Mouse (Mus musculus) stomach, embryonic 16.5 days (tissue): ENCODE results near the gene Mtr. TPM values are rescaled to one million over a fixed set of nuclear protein-coding genes. Genes with fewer than 3 reads are reported as not detected.

ENCODE experiments used
- ATAC-seq: fragments of 200-750 bp; cut with Nextera tagmentation; 2 replicates; pipeline ENCODE4 v1.8.0; 2017; ENCODE audit warnings: moderate number of reproducible peaks, moderate TSS enrichment; ENCODE audit not compliant: insufficient read depth, low FRiP score
- H3K27ac ChIP-seq: fragments of 300-500 bp; sonication (generic); 2 replicates; pipeline ENCODE4 v1.5.1; 2014; ENCODE audit warnings: low read length
- H3K27me3 ChIP-seq: fragments of 300-500 bp; sonication (generic); 2 replicates; pipeline ENCODE4 v1.6.1; 2014; ENCODE audit warnings: low read length, control low read depth, mixed read lengths; ENCODE audit not compliant: control insufficient read depth, insufficient read depth
- H3K36me3 ChIP-seq: fragments of 300-500 bp; sonication (generic); 2 replicates; pipeline ENCODE4 v1.6.1; 2014; ENCODE audit warnings: low read length; ENCODE audit not compliant: control insufficient read depth, insufficient read depth
- H3K4me1 ChIP-seq: fragments of 300-500 bp; sonication (generic); 2 replicates; pipeline ENCODE4 v1.6.1; 2014; ENCODE audit warnings: low read length, control low read depth, mixed read lengths; ENCODE audit not compliant: control insufficient read depth, insufficient read depth
- H3K4me2 ChIP-seq: fragments of 300-500 bp; sonication (generic); 2 replicates; pipeline ENCODE4 v1.6.1; 2014; ENCODE audit warnings: low read depth, low read length, mixed read lengths
- H3K4me3 ChIP-seq: fragments of 300-500 bp; sonication (generic); replicated peaks from 2 replicates; pipeline ENCODE4 v1.5.1; 2014; ENCODE audit warnings: mild to moderate bottlenecking, low read length
- H3K9ac ChIP-seq: fragments of 300-500 bp; sonication (generic); 2 replicates; pipeline ENCODE4 v1.6.1; 2014; ENCODE audit warnings: low read length
- H3K9me3 ChIP-seq: fragments of 300-500 bp; sonication (generic); replicated peaks from 2 replicates; pipeline ENCODE4 v1.6.1; 2016; ENCODE audit warnings: low read length, control low read depth; ENCODE audit not compliant: control insufficient read depth
- WGBS: fragments of 180-500 bp; shearing (Covaris S2); extraction: QIAGEN DNeasy Blood & Tissue Kit; methylation state at CpG from one replicate; pipeline ENCODE4 v1.1.7; 2014; 5-methylcytosine and 5-hydroxymethylcytosine counted together
- polyA plus RNA-seq: library from polyadenylated mRNA; unstranded; fragments of >200 nt; fragmentation: Nextera tagmentation; extraction: Ambion mirVana; gene quantifications from 2 replicates; pipeline ENCODE4 v1.2.1, GENCODE M21; 2015

Mtr gene
- polyA plus RNA-seq, result 8.1 and 10.7 TPM in 2 replicates

DNA sequence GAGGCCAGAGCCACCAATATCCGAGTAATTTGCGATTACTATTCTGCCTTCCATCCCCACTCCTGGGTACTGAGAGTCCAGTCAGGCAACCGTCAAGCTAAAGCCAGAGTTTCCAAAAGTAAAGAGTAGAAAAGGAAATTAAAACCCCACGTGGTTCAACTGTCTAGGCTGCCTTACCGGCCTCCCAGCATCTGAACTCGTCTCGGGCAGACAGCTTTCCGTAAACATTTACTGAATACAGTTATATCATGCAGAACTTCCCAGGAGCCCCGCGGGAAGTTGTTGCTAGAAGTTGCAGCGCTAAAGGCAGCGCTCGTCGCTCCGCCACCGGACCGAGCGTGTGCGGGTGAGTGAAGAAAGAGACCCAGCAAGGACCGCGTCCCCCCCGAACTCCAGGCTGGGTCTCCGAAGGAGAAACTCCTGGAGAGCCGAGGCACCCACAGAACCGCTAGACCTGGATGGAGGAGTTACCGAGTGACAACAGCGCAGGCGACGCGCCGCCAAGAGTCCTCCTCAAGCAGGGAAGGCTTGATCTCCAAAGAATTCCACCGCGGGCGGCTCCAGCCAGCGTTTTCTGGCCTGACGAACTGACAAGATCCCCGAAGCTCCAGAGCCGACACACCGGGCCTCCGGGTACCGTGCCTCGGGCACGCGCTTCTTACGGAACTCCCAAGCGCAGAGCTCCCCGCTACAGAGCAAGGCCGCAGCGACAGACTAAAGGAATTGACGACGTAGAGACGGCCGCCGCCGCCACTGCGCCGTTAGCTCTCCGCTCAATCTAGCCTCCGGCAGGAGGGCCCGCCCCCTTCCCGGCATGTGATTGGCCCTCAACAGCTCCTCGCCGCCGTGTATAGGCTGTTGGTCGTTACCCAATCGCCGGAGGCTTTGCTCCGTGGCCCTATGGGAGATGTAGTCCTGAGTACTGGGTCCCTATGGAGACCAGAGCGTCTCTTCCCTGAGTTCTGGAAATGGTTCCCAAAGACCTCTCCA, at the start of gene Mtr:
Gene Mtr (minus strand): TSS at position 723 of the 990 bp plus-strand sequence.
- peak within 1 kb of the TSS; percentile 88 for H3K27ac ChIP-seq
- no peaks in the 10 kb centered on the region for H3K36me3 ChIP-seq
- H3K4me3 ChIP-seq, result peak within 1 kb of the TSS; percentile 60
- peaks cover 9% of the 10 kb centered on the region; the same call in 1 of the 2 replicates for H3K4me1 ChIP-seq
- no peaks in the 10 kb centered on the region for H3K27me3 ChIP-seq
- peak within 1 kb of the TSS; percentile 79 for H3K9ac ChIP-seq
- peak; percentile 100 for ATAC-seq
- 0 out of 2 replicates have a peak, but pooled peaks cover 6% of the 10 kb centered on the region for H3K9me3 ChIP-seq
- under 1% methylated on average over 69 of the region's 69 CpGs for WGBS
- peak within 1 kb of the TSS; percentile 80 for H3K4me2 ChIP-seq

DNA sequence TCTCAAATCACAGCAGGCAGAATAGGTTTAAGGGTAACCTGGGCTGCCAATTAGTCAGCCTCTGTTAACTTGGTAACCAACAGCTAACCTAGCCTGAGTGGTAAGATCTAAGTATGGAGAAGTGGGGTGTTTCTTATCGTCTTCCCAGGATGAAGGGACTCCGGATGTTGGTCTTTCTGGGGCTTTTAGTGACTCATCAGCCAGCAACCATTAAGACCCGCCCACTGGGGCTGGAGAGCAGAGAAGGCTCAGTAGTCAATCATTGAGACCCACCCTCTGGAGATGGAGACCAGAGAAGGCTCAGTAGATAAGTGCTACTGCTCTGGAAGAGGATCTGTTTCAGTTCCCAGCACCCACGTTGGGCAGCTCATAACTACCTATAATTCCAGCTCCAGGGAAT, 49.4 kb upstream of the Mtr start:
- no peak for ATAC-seq
- WGBS, result 54% methylated on average over 4 of the region's 4 CpGs
- H3K4me3 ChIP-seq, result no peak overlapping the region
- 0 out of 2 replicates have a peak, but pooled peaks cover 3% of the 10 kb centered on the region for H3K4me1 ChIP-seq
- no peaks in the 10 kb centered on the region for H3K36me3 ChIP-seq
- no peak overlapping the region for H3K9ac ChIP-seq
- H3K4me2 ChIP-seq, result no peak overlapping the region
- H3K9me3 ChIP-seq, result no peaks in the 10 kb centered on the region
- H3K27me3 ChIP-seq, result no peaks in the 10 kb centered on the region
- no peak overlapping the region for H3K27ac ChIP-seq

DNA sequence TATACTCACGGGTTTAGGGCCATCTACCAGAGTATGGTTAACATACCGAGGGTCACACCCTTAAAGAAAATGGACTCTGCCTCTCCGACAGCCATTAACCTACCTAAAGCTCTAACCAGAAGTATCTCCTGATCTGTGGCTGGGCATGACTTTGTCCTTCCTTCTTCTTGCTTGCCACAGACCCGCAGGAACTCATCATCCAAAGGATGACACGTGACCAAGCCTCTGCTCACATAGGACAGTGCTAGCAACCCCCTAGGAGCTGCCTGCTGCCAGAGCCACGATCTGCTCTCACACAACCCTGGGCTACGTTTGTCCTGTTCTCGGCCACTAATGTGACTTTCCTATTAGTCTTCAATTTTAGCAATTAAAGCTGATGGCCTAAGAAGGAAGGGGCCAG, 47.6 kb upstream of the Mtr start:
- Histone ChIP-seq H3K4me1 (0 out of 2 replicates have a peak, but pooled peaks cover 3% of the 10 kb centered on the region), H3K36me3 (no peaks in the 10 kb centered on the region), H3K27me3 (no peaks in the 10 kb centered on the region), H3K4me3 (no peak overlapping the region), H3K27ac (no peak overlapping the region), H3K9me3 (no peaks in the 10 kb centered on the region), H3K9ac (no peak overlapping the region), H3K4me2 (no peak overlapping the region)
- 80% methylated on average over 8 of the region's 8 CpGs for WGBS
- ATAC-seq, result no peak

DNA sequence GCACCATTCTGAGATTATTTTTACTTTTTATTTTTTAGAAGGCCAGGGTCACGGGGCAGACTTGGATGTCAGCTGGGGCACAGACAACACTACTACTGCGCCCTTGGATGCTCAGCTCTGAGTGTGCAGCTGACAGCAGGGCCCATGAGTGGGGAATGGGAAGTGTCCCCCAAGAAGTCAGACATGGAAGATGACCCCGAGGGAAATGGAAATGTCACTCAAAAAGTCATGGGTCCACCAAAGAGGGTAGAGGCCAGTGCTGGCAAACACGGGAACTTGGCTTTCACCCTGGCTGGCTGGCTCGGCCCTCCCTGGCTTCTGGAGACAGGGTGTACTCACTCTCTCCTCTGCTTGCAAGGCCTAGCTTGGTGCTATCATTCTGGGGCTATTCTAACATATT, 47.1 kb upstream of the Mtr start:
- H3K4me1 ChIP-seq, result 0 out of 2 replicates have a peak, but pooled peaks cover 2% of the 10 kb centered on the region
- no peaks in the 10 kb centered on the region for H3K9me3 ChIP-seq
- no peak overlapping the region for H3K27ac ChIP-seq
- H3K4me3 ChIP-seq, result no peak overlapping the region
- no peaks in the 10 kb centered on the region for H3K27me3 ChIP-seq
- H3K9ac ChIP-seq, result no peak overlapping the region
- H3K36me3 ChIP-seq, result no peaks in the 10 kb centered on the region
- ATAC-seq, result no peak
- no peak overlapping the region for H3K4me2 ChIP-seq
- WGBS, result 87% methylated on average over 5 of the region's 5 CpGs

DNA sequence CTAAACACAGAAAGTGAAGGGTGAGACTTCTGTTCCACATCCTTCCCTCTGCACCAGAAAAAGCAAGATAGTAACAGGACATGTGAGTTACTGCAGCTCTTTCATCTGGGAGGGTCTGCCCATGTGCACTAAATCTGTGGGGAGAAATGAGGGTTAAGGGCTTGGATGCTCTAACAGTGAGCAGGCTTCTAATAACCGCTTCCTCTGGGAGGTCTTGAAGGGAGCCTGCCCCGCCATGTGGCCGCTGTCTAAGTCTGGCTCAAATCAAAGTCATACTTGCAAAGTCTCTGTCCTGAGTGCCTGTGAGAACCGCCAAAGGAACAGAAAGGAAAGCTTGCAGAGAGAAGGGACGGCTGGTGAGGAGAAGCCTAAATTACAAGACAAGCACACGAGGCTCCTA, 39.9 kb upstream of the Mtr start:
- ATAC-seq, result no peak
- no peaks in the 10 kb centered on the region for H3K36me3 ChIP-seq
- WGBS, result 53% methylated on average over 6 of the region's 6 CpGs
- no peak overlapping the region for H3K27ac ChIP-seq
- no peak overlapping the region for H3K4me2 ChIP-seq
- no peaks in the 10 kb centered on the region for H3K27me3 ChIP-seq
- no peak overlapping the region for H3K4me3 ChIP-seq
- H3K9ac ChIP-seq, result no peak overlapping the region
- H3K4me1 ChIP-seq, result no peaks in the 10 kb centered on the region
- H3K9me3 ChIP-seq, result no peaks in the 10 kb centered on the region

DNA sequence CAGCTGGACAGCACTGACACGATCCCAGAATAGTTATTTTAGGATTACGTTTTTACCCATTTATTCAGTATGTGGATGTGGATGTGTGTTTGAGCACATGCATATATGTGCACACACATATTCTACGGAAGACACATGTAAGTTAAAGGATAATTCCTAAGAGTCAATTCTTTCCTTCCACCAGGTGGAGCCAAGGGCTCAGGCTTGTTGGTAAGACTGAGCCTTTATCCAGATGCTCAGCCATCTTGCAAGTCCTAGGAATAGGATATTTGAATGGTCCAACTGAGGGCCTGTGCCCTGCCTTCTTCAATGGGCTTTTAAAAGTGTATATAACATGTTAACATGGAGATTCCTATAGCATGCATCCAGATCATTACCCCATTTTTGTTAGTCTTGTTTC, 38.8 kb upstream of the Mtr start:
- H3K27ac ChIP-seq, result no peak overlapping the region
- no peaks in the 10 kb centered on the region for H3K36me3 ChIP-seq
- no peak overlapping the region for H3K4me2 ChIP-seq
- 83% methylated on average over 3 of the region's 3 CpGs for WGBS
- H3K4me1 ChIP-seq, result no peaks in the 10 kb centered on the region
- H3K9me3 ChIP-seq, result no peaks in the 10 kb centered on the region
- no peak overlapping the region for H3K9ac ChIP-seq
- no peaks in the 10 kb centered on the region for H3K27me3 ChIP-seq
- H3K4me3 ChIP-seq, result no peak overlapping the region
- ATAC-seq, result 0 out of 2 replicates have a peak, but pooled peaks have one; percentile 56

DNA sequence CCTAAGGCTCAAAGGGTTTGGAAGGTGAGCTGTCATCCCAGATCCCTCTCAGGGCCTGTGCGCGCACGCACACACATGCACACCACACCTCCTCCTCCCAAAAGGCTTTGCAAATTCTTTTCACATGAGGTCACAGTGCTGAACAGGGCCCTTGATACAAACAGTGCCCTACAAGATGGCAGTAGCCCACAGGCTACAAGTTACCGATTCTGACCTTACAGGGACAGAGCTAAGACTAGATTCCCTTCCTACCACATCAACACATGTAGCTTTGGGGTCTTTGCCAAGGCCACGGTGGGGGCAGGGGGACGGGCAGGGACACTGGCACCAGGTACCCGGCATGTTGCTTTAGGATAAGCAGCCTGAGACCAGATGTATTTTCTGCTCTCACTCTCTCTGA, 35.9 kb upstream of the Mtr start:
- Histone ChIP-seq H3K36me3 (no peaks in the 10 kb centered on the region), H3K4me3 (no peak overlapping the region), H3K4me1 (no peaks in the 10 kb centered on the region), H3K27me3 (no peaks in the 10 kb centered on the region), H3K9ac (no peak overlapping the region), H3K9me3 (no peaks in the 10 kb centered on the region), H3K4me2 (no peak overlapping the region), H3K27ac (no peak overlapping the region)
- peak; percentile 48; the same call in 1 of the 2 replicates for ATAC-seq
- 76% methylated on average over 7 of the region's 7 CpGs for WGBS

DNA sequence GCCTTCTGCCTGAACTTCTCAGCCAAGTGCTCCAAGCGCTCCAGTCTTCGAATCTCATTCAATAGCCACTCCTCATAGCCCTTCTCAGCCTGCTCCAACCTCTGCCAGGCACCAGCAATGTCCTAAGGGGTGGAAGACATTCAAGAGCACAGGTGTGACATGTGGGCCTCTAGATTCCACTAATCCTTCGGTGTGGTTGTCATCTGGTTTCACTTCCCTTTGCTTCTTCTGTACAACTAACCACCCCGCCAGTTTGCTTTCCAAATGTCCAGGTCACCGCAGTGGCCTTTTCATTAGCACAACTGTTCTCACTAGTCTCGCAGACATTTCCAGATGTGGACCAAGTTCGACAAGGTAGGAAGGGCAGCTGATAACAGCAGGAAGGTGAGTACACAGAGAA, 32.8 kb upstream of the Mtr start:
- ATAC-seq, result no peak
- Histone ChIP-seq H3K27me3 (no peaks in the 10 kb centered on the region), H3K36me3 (no peaks in the 10 kb centered on the region), H3K9me3 (no peaks in the 10 kb centered on the region), H3K4me3 (no peak overlapping the region), H3K9ac (no peak overlapping the region), H3K4me2 (no peak overlapping the region), H3K4me1 (no peaks in the 10 kb centered on the region), H3K27ac (no peak overlapping the region)
- WGBS, result 86% methylated on average over 7 of the region's 7 CpGs

DNA sequence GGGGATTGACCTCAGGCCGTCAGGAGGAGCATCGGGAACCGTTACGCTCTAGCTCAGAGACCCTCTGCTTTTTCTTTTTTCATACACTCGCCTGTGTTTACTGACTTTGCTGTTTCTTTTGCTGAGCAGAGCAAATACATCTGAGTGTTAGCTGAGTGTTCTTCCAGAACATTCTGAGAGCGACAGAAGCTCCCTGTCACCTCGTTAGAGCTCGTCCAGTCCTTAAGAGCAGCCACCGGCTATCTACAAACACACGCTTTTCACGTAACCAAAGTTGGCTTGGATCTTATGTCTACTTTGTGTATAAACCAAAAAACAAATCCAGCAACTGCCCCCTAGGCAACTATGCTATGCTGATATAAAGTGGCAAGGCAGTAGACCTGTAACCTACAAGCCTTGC, 26.6 kb upstream of the Mtr start:
- ATAC-seq, result no peak
- no peak overlapping the region for H3K9ac ChIP-seq
- no peak overlapping the region for H3K27ac ChIP-seq
- H3K4me1 ChIP-seq, result no peaks in the 10 kb centered on the region
- no peaks in the 10 kb centered on the region for H3K36me3 ChIP-seq
- H3K27me3 ChIP-seq, result no peaks in the 10 kb centered on the region
- WGBS, result 86% methylated on average over 11 of the region's 11 CpGs
- no peak overlapping the region for H3K4me2 ChIP-seq
- no peak overlapping the region for H3K4me3 ChIP-seq
- H3K9me3 ChIP-seq, result no peaks in the 10 kb centered on the region
